Mouse (Mus musculus) erythroblast, embryonic 14.5 days (primary cell): ENCODE measurements around the gene Asxl2.
"Not testable (repeated sequence)": the region's sequence is repeated elsewhere in the genome, so short reads cannot be mapped to it uniquely, and the experiment has no call there.

Experiments used
- GATA1 ChIP-seq: IDR thresholded peaks from 2 replicates; pipeline ENCODE4 v1.6.1; 2012; ENCODE audit warnings: low read length, inconsistent platforms, mixed read lengths
- TAL1 ChIP-seq: IDR thresholded peaks from 3 replicates; pipeline ENCODE4 v1.6.1; 2012; ENCODE audit warnings: low read length, inconsistent platforms, mixed read lengths

DNA sequence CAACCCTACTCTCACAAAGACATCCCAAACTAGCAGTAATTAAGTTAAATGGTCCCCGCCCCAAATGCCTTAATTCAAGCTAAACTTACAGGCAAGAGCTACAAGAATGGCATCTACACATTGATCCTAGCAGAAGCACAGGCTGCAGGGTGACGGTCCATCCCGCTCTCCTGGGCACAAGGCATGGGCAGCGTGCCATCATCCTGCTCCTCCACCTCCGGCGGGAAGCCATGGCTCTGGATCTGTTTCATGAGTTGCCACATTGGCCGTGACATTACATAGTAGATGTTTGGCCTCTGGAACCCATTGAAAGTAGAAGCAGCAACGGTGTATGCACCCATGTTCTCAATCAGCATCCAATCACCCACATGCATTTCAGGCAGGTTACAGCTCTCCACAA, 95.1 kb downstream of the Asxl2 start:
- not testable (repeated sequence) for TF ChIP-seq GATA1, TAL1
